Mouse (Mus musculus): ENCODE results near the gene AW549877. TPM values are rescaled to one million over a fixed set of nuclear protein-coding genes. Genes with fewer than 3 reads are reported as not detected.

Gene AW549877
- total RNA-seq, 2 experiments from 2014 or later: 9.4 to 24.1 TPM

DNA sequence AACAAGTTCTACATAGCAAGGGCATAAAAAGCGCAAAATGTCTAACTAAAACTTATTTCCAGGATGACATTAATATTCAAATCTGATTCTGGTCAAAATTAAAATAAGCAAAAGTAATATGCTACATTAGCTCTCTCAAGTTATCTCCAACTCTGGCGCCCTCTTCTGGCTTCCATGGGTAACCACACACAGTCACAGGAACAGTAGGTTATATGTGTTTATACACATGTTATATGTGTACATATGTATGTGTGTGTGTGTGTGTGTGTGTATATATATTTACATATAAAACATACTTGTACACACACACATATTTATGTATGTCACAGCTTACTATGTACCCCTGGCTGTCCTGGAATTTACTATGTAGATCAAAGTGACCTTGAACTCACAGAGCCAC lies 7.6 kb downstream of the AW549877 start:
- peak; percentile 84 for ATAC-seq (replicated peaks; ENCODE audit: poor library complexity, severe bottlenecking)

DNA sequence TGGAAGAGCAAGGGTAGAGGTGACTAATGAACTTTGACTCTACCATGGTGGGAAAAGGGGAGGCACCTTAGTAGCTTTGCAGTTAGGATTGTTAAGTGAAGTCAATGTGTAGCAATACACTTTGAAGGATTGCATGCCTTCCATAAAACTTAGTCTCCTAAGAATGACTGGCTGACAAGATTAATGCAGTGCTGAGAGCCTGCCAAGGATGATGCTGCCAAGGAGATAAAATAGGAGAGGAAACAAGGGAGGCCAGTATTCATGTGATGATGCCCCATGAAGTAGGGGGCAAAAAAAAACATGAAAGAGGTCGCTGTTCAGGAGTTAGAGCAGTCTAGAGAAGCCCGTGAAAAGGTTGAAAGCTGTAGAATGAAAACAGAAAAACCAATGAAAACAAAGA lies 10.7 kb downstream of the AW549877 start:
- no peak for ATAC-seq (replicated peaks; ENCODE audit: poor library complexity, severe bottlenecking)

DNA sequence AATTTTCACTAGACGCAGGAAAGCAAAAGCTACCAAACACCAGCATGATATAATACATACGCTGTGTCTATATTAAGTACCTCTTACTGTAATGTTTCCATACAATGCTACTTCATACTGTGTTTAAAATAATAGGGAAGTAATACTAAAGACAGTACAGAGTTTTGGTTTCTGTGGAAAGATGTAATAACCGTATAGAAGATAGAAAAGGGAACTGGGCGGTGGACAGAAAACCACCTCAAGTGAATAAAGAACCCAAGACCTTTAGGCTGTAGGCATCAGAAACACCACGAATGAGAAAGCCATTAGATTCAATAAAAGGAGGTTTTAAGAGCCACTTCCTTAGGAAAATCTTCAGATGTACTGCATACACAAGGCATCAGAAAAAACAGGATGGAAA lies 12.8 kb downstream of the AW549877 start:
- peak; percentile 70 for ATAC-seq (replicated peaks; ENCODE audit: poor library complexity, severe bottlenecking)

DNA sequence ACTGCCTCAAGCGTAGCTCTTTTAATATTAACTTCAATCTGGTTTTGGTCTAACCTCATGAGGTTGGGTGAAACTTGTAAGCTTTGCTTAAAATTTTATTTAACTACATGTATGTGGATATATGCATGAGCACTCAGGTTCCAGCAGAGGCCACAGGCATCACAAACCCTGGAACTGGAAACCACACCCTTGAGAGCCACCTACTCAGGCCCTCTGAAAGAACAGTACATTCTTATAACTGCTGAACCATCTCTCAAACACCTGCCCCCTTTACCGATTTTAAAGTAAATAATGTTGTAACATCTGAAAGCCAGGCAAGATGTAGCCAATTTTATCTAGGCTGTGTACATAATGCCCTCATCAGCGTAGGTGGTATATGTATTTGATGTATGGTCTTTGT lies 15.7 kb downstream of the AW549877 start:
- ATAC-seq (replicated peaks; ENCODE audit: poor library complexity, severe bottlenecking): no peak

DNA sequence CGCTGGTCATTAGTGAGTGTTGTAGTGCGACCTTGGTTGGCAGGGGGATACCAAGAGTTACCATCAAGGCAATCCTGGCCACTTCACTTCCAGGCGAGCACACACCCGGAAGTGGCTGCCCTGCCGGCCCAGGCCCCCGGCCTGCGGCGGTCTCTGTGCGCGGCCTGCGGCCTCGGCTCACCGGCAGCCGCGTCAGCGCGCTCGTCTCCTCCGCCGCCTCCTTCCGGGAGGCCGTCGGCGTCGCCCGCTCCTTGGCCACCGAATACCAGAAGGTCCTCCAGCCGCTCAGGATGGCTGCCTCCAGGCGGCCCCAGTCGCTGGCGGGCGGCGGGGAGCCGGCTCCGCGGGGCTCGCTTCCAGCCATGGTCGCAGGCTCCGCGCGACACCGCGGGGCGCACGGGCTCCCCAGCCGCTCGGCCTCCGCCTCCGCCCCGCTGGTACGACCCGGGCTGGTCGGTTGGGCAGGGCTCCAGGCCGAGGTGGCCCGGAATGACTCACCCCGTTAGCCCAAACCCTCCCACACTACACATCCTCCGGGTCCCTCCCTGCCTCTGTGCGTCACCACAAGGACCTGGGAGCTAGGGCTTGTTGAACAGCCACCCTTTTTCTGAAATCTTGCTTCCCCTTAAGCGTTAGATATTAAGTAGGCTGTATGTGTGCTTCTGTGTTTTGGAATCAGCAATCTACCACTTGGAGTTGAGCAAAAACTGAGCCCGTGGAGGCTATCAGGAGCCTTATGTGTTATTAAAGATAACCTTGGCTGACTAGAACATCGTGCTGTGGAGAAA lies 16.3 kb downstream of the AW549877 start, which contains the start of gene Fbxo4:
TSS of gene Fbxo4 (minus strand) at position 513 of the 788 bp plus-strand sequence.
- ATAC-seq (replicated peaks; ENCODE audit: poor library complexity, severe bottlenecking): peak; percentile 89

DNA sequence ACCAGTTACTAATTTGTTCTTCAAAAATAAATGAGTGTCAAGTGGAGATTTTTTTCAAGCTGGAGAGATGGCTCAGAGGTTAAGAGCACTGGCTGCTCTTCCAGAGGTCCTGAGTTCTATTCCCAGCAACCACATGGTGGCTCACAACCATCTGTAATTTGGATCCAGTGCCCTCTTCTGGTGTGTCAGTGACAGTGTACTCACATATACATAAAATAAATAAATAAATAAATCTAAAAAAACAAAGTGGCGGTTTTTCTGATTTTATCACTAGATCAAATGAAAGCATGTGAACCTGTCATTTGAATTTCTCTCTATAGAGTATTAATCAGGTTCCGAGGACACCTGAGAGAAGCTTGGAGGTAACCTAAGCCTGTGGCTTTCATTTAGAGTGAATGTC lies 17.3 kb downstream of the AW549877 start:
- ATAC-seq (replicated peaks; ENCODE audit: poor library complexity, severe bottlenecking): no peak

DNA sequence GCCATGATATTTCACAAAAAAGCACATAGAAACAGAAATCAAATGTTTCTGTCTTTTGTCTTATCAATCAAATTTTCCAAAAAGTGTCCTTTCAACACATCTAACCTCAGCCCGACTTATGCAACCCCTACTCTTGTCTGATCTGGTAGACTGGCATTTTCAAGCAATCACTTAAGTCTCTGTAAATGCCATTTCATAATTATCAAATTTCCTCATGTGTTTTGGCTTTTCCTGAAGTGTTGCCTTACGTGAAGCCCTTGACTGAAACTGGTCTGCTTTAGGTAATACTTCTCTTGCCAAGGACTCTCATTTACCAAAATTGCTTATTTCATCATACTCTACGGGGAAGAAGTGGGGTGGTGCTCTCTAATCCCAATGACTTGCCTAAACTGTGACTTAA lies 22.2 kb downstream of the AW549877 start:
- peak; percentile 87 for ATAC-seq (replicated peaks; ENCODE audit: poor library complexity, severe bottlenecking)

DNA sequence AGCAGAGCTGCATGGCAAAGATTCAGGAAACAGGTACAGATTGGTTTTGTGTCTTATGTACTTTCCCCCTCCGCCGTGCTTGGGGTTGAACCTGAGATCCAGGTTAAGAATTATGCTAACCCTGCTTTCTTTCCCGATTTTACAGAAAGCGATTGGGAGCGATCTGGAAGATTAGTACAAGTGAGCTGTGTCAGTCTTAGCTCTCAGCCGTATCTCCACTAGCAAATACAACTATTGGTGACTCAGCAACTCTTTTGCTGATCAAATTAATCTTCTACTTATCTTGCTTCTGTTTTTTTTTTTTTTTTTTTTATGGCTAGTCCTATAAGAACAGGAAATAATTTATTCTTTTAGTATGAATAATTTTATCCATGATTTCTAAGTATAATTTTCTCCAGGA lies 25.4 kb downstream of the AW549877 start:
- ATAC-seq (replicated peaks; ENCODE audit: poor library complexity, severe bottlenecking): no peak

DNA sequence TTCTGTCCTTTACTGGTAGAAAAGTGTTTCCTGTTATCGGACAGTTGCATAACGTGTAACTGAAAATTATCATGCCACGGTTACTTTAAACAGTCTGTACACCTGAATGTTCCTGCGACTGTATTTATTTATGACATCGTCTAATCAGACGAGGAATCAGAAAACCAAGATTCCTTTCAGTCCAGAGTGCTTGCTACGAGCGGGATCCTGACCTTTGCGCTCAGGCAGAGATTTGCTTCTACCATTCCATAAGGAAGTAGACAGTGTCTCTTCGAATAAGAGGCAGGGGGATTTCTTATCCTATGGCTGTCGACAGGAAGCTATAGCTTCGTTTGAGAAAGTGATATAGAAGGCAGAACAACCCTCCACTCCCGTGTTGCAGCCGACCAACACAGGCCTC lies 25.8 kb downstream of the AW549877 start:
- no peak for ATAC-seq (replicated peaks; ENCODE audit: poor library complexity, severe bottlenecking)

DNA sequence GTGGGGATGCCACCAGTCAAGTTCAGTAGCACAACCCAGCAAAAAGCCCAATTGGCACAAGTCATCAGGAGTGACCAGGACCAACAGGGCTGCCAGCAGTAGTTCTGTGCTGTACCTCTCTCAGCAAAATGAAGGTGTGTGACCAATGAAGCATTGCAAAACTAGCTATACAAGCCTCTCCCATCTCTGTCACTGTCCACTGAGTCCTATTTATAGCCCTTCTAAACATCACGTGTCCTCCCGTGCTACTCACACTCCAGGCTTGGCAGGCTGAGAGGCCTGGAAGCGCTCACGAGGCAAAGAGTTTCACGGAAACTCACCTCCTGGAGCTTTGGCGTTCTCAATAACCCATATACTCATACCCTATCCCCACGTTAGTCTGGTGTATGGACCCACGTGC lies 33.3 kb downstream of the AW549877 start:
- no peak for ATAC-seq (replicated peaks; ENCODE audit: poor library complexity, severe bottlenecking)

DNA sequence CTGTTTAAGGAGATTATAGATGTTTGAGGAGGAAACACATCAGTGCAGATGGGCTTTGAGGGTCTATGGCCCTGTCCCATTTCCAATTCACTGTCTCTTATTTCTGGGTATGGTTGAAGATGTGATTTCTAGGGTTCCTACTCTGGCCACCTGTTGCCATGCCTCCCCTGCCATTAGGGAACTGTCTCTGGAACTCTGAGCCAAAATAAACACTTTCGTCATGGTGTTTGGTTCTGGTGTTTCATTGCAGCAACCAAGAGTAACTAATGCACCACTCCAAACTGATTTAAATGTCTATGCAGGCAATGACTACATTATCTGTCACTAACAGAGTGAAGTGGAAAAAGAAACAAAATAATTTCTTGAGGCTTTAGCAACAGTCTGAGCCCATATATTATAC lies 35.5 kb downstream of the AW549877 start:
- no peak for ATAC-seq (replicated peaks; ENCODE audit: poor library complexity, severe bottlenecking)

DNA sequence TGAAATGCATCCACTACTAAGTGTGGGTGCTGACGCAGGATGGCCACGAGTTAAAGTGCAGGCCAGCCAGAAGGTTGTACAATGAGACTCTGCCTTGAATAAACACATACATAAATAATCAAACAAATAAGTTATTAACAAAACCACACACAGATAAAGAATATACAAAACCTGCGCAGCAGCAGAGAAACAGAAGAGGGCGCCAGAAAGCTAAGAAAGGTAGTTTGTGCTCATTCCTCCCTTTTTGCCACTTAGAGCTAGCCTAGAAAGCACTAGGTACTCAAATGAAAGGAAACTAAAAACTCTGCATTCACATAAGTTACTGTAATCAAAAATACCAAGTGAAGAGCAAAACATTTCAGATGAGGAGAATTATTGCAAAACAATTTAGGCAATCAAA lies 37.6 kb downstream of the AW549877 start:
- ATAC-seq (replicated peaks; ENCODE audit: poor library complexity, severe bottlenecking): peak; percentile 75

DNA sequence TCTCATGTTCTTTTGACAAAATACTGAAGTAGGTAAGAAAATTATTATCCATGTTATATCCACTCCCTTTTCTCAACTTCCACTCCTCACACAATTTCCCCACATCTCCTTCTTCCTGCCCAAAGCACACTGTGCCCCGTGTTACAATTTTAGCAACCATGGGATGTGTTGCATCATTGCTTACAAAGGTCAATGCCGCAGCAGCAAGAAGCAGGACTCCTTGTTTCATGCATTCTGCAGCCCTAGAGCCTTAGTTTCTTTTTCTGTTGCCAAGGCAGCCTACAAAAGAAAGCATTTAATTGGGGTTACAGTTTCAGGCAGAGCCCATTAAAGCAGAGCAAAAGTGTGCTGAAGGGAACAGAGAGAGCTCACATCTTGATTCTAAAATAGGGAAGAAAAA lies 40.6 kb downstream of the AW549877 start:
- ATAC-seq (replicated peaks; ENCODE audit: poor library complexity, severe bottlenecking): peak; percentile 80

DNA sequence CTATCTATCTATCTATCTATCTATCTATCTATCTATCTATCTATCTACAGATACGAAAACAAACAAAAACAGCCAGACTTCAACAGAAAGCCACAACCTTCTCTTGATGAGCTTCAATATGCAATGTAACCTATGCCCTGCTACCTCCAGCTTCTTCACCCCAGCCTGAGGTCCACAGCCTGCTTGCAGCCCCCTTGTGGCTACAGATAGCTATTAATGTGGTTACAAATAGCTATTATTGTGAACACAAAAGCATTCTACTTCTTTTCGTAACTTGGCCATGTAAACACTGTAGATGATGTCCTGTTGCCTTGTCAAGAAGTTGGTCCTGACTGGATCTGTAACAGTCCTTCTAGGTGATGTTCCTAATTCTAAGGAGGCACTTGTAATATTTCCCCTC lies 57.4 kb downstream of the AW549877 start:
- no peak; the same call in 1 of the 2 replicates for ATAC-seq (replicated peaks; ENCODE audit: poor library complexity, severe bottlenecking)

DNA sequence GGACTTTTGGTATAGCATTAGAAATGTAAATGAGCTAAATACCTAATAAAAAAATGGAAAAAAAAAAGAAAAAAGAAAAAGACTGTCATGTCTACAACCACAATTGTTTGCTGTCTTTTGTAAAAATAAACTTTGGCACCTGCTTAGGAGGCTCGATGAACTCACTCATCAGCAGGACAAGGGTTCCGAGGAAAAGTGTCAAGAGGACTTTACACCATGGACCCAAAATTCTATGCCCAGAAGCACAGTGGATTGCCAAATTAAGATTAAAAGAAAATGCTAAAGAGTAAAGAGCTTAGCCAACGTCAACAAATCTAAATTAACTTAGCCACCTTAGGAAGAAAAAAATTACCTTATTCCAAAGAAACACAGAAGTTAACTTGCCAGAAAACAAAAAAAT lies 59.5 kb downstream of the AW549877 start:
- no peak for ATAC-seq (replicated peaks; ENCODE audit: poor library complexity, severe bottlenecking)

DNA sequence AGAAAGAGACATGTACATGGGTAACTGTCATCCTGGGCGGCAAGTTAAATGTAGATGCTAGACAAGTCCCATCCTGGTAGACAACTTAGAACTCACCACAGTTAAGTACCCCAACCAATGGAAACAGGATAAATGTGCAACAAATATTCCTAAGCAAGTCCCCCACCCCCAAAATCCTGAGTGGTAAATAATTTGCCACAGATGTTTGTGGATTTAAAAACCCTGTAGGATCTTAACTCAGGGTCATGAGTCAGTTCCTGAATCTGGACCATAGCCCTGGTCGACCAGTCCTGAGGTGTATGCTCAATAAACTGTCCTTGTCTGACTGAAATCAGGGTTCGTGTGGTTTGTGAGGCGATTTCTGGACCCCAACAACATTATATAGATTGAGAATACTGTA lies 62.1 kb downstream of the AW549877 start:
- ATAC-seq (replicated peaks; ENCODE audit: poor library complexity, severe bottlenecking): no peak

Other genes starting within 250 kb of the AW549877 start
- gene Fbxo4, start 16.2 kb downstream of the AW549877 start, total RNA-seq (2014; fragmentation: Nextera tagmentation): 13.8 and 21.4 TPM in 2 replicates
- gene Fbxo4, start 16.2 kb downstream of the AW549877 start, total RNA-seq (2017): 8.3 and 12.3 TPM in 2 replicates
- gene Oxct1, start 30.6 kb upstream of the AW549877 start, total RNA-seq (2014; fragmentation: Nextera tagmentation): 65.6 and 66.0 TPM in 2 replicates
- 262 and 276 TPM in 2 replicates for gene Oxct1, start 30.6 kb upstream of the AW549877 start, total RNA-seq (2017)